Mouse (Mus musculus): Measurements from ENCODE around the gene Gata2. TPM values are rescaled to one million over a fixed set of nuclear protein-coding genes. Genes with fewer than 3 reads are reported as not detected.
"Not testable (repeated sequence)": the region's sequence is repeated elsewhere in the genome, so short reads cannot be mapped to it uniquely, and the experiment has no call there.

Gata2 gene
- 3.8 and 9.4 TPM in 2 replicates for total RNA-seq (2015; ENCODE audit: low replicate concordance)
- 4.4 and 7.9 TPM in 2 replicates for total RNA-seq (2017; ENCODE audit: low replicate concordance)

DNA sequence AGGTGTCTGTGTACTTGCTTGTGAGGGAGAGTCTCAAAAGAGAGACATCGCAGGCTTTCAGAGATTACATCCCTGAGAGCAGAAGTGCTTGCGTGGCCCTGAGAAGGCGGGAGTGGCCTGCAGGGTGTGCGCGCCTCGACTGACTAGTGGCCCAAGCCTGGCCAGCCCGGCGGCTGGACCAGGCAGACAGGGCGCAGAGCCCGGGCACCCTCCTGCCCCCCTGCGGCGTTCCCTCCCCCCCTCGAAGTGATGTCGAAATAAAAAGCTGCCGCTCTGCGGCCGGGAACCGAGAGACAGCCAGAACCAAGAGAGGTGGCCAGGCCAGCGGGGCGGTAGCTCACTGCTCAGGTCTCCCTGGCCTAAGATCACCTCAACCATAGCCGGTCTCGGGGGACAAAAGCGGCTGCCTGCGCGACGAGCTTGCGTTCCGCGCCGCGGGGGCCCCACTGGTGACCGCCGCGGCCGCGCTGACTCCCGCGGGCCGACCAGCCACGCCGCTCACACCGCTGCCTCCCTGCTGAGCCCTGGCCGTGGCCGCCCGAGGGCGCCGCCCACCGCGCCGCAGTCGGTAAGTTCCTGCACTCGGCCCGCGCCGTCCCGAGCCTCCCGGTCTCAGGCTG lies at the start of gene Gata2:
TSS of gene Gata2 (plus strand) at position 459 of the 620 bp plus-strand sequence.
- ATAC-seq (replicated peaks; ENCODE audit: low FRiP score, poor library complexity, severe bottlenecking) = no peak

DNA sequence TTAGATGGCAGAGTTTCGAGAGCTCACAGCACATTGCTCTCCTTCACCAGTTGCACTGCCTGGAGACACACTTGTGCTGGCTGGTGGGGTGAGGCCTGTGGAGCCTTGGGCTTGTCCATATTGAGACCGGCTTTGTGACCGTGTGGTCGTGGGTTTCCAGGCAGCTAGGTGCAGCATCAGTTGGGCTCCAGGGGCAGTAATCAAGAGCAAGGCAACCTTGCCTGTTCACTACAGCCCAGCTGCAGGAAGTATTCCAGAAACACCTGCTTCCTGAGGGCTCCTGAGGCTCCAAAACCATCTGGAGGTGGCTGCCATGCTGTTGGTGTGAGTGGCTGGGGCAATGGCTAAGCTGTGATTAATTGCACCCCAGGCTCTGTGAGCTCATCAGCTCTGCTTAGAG lies 47.9 kb upstream of the Gata2 start:
- ATAC-seq (replicated peaks; ENCODE audit: low FRiP score, poor library complexity, severe bottlenecking) = no peak

DNA sequence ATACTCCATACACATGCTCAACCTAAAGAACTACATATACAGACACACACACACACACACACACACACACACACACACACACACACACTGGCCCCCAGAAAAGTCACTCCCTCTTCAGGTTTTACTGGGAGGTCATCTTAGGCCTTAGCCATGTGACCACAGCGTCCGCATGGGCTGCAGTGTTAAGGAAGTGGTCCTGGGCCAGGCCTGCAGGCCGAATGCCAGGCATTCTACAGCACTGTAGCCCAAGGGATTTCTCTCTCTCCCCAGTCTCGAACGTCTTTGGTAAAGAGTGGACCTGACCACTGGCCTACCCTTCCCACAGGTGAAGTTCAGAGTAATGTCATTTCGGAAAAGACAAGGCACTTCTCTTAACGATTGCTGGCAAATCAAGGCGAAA lies 47.1 kb upstream of the Gata2 start:
- no peak for ATAC-seq (replicated peaks; ENCODE audit: low FRiP score, poor library complexity, severe bottlenecking)

DNA sequence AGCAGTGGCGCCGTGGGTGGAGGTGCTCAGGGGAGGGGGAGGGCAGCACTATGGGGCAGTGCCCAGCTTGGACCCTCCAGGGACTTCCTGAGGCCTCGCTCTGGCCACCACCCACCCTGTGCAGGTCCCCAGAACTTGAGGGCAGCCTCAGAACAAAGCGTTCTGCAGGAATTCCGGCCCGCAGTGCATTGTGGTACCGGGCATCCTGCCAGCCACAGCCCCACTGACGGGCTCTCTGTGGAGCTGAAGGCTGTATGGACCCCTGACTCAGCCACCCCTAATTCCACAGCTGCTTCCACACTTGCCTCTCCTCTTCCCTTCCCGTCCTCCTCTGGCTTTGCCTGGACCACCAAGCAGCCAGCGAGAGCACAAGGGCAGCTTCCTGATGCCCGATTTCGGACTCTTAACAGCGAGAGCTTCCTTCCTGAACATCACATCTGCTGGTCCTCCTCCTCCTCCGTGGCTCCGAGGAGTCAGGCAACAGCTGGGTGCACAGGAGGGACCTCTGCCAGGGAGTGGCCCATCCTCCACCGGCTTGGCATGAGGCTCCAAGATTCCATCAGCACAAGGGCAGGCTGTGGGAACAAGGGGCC lies 46.2 kb upstream of the Gata2 start:
- ATAC-seq (replicated peaks; ENCODE audit: low FRiP score, poor library complexity, severe bottlenecking) = no peak

DNA sequence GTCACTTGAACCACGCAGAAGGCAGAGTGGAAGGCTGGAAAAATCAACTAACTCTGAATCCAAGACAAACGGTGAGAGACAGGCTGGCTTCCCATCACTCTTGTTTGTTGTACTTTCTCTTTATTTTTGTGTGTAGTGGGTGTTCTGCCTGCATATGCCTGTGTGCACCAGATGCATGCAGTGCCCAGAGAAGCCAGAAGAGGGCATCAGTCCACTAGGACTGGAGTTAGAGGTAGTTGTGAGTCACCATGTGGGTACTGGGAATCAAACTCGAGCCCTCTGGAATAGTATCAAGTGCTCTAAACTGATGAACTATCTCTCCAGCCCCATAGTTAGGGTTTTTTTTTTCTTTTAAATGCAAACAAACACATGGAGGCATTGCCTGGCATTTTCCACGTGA lies 42.4 kb upstream of the Gata2 start:
- ATAC-seq (replicated peaks; ENCODE audit: low FRiP score, poor library complexity, severe bottlenecking) = no peak

DNA sequence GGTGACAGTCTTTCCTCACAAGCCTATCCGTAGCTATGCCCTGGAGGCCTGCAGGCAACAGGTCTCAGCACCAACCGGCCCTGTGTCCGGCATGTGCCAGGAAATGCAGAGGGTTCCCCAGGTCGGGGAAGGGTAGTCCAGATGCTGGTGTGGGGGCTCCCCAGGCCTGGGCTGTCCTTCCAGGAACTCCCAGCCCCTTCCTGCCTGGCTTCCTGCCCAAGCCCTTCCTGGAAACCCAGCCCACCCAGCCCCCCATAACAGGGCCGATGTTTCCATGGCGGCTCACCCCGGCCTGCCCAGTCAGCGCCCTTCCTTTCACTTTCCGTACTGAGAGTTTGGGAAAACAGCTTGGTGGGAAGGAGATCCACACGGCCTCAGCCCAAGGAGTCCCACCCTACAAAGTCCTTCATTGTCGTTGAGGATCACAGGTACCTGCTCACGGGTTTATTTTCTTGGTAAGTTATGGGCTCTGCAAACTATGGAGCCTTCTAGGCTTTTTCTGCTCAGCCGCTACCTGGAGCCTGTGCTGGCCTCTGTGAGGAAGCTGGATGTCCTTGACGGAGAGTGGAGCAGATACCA lies 41.5 kb upstream of the Gata2 start:
- no peak for ATAC-seq (replicated peaks; ENCODE audit: low FRiP score, poor library complexity, severe bottlenecking)

DNA sequence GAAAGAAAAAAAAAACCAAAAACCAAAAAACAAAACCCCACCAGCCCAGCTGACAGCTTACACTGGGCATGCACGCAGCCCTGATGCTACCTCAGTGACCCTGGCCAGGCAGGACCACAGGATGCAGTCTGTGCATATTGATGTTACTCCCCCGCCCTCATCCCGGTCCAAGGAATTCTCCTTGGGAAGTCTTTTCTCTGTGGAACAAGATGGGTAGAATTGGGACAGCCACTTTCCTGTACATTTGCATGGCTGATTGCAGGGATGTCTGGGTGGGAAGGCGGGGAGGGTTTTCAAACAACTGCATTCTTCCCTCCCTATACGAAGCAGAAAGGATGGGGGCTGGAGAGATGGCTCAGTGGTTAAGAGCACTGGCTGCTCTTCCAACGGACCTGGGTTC lies 40.7 kb upstream of the Gata2 start:
- ATAC-seq (replicated peaks; ENCODE audit: low FRiP score, poor library complexity, severe bottlenecking) = no peak

DNA sequence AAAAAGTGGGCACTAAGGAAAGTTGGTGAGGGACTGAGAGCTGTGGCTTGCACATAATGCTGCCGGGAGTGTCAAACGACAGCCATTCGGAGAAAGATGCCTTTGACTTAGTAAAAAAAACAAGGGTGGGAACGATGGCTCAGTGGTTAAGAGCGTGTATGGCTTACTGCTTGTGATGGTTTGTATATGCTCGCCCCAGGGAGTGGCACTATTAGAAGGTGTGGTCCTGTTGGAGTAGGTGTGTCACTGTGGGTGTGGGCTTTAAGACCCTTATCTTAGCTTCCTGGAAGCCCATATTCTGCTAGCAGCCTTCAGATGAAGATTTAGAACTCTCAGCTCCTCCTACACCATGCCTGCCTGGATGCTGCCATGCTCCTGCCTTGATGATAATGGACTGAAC lies 38.1 kb upstream of the Gata2 start:
- not testable (repeated sequence) for ATAC-seq (replicated peaks; ENCODE audit: low FRiP score, poor library complexity, severe bottlenecking)

DNA sequence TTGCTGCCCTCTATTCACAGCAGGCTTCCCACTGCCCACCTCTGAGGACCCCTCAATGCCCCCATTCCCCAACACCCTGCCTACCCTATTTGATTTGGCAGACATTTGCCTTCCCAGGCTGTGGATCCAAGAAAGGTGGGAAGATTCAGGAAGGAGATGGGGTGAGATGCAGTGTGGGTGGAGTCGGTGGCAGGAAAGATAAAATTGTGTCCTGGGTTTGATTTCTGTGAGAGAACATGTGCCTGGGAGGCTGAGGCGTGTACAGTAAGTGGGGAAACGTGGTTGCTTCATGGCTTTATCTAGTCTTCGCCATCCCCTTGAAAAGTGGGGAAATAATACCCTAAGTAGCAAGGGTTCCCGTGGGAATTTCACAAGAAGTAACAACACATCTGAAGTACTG lies 34.9 kb upstream of the Gata2 start:
- ATAC-seq (replicated peaks; ENCODE audit: low FRiP score, poor library complexity, severe bottlenecking) = no peak

DNA sequence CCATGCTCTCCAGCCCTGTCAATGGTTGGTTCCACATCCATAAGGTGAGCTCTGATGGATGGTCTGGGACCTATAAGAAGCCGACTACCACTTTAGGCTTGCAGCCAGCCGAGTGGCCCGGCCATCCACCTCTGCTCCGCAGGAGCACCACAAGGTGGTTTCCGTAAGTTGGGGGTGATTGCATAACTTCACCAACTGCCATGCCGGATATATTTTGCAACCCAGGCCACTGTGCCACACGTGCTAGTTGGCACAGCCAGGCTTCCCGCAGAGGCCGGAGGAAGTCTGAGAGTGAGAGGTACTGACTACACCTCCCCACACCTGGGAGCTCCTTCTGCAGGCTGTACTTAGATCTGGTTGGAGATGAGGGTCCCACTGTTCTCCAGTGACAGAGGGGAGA lies 27.6 kb upstream of the Gata2 start:
- no peak for ATAC-seq (replicated peaks; ENCODE audit: low FRiP score, poor library complexity, severe bottlenecking)

DNA sequence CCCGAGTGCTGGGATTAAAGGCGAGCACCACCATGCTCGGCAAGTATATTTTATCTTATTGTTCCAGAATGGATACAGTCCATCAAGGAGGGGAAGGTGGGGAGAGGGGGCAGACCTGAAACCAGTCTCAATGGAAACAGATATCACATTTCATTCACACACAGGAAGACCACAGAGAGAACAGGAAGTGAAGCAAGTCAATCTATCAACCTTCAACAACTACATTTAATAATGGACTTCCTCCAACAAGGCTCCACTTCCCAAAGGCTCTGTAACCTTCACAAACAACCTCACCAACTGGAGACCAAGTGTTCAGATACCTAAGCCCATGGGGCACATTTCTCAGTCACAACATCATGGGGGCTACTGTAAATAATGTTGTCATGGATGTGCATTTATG lies 19.5 kb upstream of the Gata2 start:
- no peak for ATAC-seq (replicated peaks; ENCODE audit: low FRiP score, poor library complexity, severe bottlenecking)

DNA sequence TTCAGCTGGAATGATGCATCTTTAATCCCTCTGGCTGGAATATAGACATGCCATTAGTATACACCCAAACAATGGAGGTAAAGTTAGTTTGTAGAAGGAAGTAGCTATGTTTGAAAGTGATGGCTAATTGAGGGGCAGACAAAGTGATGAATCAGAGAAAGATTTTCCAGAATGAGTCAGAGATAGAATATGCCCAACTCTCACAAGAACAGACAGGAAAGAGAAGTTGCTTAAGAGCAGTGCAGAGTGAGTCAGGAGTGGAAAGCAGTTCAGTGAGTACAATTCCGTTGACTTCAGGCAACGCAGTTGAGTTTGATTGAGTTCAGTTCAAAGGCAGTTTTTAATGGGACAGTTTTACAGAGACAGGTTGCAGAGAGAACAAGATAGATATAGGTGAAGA lies 19.0 kb upstream of the Gata2 start:
- no peak for ATAC-seq (replicated peaks; ENCODE audit: low FRiP score, poor library complexity, severe bottlenecking)

DNA sequence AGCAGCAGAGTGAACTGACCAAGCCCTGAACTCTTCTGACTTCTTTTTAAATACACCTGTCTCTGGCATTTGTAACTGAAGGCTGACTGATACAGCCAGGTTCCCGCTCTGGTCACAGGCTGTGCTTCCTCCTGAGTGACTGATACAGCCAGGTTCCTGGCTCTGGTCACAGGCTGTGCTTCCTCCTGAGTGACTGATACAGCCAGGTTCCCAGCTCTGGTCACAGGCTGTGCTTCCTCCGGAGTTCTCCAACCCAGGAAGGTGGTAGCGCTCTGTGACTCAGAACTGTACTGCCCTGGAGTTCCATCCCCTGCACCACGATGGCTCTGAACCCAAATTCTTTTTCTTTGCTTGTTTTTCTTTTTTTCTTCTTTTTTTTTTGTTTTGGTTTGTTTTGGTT lies 9.0 kb upstream of the Gata2 start:
- ATAC-seq (replicated peaks; ENCODE audit: low FRiP score, poor library complexity, severe bottlenecking) = no peak

DNA sequence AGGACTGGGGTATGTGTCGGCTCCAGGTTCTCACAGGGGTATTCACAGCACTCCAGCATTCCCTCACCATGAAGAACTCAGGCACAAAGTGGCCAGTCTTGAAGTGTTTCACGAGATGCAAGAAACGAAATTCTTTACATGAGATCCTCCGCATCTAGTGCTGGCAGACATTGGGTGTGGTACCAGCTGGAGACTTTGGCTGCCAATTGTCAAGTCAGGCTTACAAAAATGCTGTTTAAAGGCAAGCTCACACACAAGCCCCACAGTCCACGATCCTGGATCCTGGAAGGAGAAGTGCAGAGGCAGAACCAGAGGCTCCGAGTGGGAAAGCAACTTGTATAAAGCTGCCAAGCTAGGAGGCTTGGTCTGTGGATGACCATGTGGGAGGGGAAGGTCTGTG lies 5.5 kb upstream of the Gata2 start:
- ATAC-seq (replicated peaks; ENCODE audit: low FRiP score, poor library complexity, severe bottlenecking) = no peak

DNA sequence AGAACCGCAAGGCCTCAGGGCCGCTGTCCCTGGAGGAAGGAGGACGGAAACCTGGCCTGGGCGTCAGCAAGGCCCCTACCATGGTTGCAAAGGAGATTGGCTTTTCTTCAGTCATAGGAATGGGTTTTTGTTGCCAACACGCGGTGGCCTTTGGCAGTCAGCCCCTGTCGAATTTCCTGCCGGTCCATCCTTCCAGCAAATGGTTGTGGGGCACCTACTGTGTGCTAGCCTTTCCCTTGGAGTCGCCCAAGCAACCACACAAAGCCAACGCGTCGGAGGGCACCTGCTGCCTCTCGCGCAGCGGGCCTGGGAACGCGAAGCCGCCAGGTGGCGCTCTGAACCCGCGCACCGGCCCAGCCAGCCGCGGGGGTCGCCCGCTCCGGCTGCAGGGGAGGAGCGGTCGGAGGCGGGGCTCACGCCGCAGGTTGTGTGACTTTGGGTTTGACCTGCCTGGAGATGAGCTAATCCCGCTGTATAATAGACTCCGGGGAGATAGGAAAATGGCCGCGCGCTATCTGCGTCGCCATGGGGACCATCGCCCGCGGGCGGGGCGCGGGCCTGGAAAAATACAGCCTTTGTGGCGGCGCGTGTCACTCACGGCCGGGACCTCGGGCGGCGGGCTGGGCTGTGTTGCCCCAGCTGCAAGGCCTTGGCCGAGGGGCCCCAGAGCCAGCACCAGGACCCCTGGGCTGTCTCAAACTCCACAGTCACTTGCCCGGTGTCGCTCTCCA lies 4.2 kb upstream of the Gata2 start:
- ATAC-seq (replicated peaks; ENCODE audit: low FRiP score, poor library complexity, severe bottlenecking) = 0 out of 2 replicates have a peak, but pooled peaks have one; percentile 22

DNA sequence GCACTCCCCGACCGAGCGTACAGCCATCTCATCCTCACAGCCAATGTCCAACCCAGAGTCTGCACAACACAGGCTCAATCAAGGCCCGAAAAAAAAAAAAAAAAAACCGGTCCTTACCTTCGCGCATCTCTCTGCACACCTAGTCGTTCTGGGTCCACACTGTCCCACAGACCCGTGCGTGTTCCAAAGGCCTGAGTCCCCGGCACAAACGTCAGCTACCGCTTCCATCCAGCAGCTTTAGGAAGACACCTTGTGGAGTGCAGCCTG lies 3.7 kb upstream of the Gata2 start:
- ATAC-seq (replicated peaks; ENCODE audit: low FRiP score, poor library complexity, severe bottlenecking) = no peak

DNA sequence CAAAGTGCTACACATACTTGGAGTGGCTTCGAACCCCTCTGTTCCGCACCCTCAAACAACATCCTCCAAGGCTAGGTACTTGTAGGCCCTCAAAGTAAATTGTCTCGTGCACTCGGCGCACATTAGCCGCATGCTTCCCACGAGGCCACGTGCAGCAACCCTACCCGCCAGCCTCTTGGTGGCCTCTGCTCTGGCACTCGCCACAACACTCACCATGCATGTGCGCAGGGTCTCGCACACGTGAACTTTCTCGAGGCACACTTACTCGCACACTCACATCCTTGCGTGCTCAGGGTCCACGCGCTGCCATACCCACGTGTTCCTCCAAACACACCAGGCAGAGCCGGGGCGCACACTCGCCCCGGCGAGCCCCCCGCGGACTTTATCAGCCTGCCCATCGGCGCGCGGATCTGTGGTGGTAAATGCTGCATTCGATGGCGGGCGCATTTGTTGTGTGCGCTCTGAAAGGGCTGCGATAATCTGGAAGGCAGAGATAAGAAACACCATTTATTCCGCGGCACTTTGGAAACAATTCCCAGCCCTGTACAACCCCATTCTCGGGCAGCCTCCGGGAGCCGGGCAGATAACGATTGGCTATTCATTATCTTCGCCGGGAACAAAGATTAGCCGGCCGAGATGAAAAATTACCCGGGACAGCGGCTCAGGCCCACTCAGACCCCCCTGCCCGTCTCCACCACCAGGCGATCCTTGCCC lies 3.2 kb upstream of the Gata2 start:
- no peak for ATAC-seq (replicated peaks; ENCODE audit: low FRiP score, poor library complexity, severe bottlenecking)

DNA sequence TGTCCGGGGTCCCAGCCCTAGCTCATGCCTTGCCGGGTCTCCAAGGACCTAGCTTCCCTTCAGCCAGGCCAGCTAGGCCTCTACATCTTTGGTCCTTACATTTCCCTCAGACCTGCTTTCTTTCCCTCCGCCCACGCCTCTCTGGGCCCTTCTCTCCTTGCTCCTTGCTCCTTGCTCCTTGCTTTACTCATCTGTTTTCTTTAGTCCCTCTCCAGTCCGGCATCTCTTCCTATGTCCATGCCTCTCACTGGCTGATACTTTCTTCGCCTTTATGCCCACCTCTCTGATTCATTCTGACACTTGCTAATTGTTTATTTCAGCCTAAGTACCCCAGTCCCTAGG lies 2.7 kb upstream of the Gata2 start:
- ATAC-seq (replicated peaks; ENCODE audit: low FRiP score, poor library complexity, severe bottlenecking) = no peak

DNA sequence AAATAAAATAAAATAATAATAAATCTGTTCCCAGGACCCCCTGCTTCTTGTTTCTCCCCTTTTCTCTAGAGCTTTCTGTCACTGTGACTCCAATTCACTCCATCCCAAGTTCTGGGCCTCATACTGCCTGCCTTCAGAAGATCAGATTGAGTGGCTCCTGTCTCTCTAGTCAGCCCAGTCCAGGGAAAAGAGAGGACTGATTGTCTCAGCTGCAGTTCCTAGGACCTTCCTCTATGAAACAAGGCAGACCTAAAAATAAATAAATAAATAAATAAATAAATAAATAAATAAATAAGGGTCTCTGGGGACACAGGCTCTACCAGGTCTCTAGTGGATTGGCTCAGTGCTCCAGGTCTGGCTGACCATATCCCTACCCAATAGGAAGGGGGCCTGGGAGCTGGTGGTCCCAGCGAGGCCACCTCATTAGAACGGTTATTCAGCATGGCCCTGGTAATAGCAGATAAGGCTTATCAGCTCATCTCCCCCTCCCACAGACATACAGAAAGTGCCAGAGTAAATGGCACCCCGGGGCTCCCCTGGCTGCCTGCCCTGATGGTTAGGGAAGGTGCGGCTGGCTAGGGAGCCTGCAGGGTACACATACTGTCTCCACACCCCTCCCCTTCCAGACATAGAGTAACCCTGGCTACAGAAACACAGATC lies 2.1 kb upstream of the Gata2 start:
- no peak for ATAC-seq (replicated peaks; ENCODE audit: low FRiP score, poor library complexity, severe bottlenecking)

DNA sequence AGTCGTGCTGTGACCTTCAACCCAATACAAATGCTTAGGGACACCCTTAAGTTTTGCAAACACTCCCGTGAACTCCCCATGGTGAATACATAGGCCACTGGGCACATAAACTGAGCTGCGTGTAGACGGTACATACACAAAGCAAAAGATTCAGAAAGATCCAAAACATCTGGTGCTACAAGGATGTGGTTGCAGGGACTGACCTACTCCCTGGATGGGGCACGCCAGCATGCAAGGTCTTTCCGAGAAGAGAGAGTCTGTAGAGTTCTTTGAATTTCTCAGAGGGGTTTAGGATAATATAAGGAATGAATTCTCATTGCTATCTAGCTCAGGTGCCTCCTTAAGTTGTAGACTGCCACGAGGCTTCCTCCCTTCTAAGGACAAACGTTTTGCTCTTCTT lies 935 bp upstream of the Gata2 start:
- ATAC-seq (replicated peaks; ENCODE audit: low FRiP score, poor library complexity, severe bottlenecking) = no peak
